Mouse (Mus musculus) embryonic facial prominence, embryonic 15.5 days (tissue): ENCODE results near the gene Myh6. TPM values are rescaled to one million over a fixed set of nuclear protein-coding genes. Genes with fewer than 3 reads are reported as not detected.

ENCODE experiments used
- ATAC-seq: fragments of 200-750 bp; cut with Nextera tagmentation; 2 replicates; pipeline ENCODE4 v1.8.0; 2017; ENCODE audit warnings: low read depth, moderate TSS enrichment; ENCODE audit not compliant: insufficient number of reproducible peaks, low FRiP score, low TSS enrichment
- H3K27ac ChIP-seq: fragments of 300-500 bp; sonication (generic); replicated peaks from 2 replicates; pipeline ENCODE4 v1.5.1; 2015; ENCODE audit warnings: mild to moderate bottlenecking, inconsistent platforms
- H3K27me3 ChIP-seq: fragments of 300-500 bp; sonication (generic); 2 replicates; pipeline ENCODE4 v1.6.1; 2015; ENCODE audit warnings: inconsistent platforms
- H3K36me3 ChIP-seq: fragments of 300-500 bp; sonication (generic); 2 replicates; pipeline ENCODE4 v1.6.1; 2015; ENCODE audit warnings: mild to moderate bottlenecking, inconsistent platforms
- H3K4me1 ChIP-seq: fragments of 300-500 bp; sonication (generic); 2 replicates; pipeline ENCODE4 v1.6.1; 2015; ENCODE audit warnings: inconsistent platforms
- H3K4me2 ChIP-seq: fragments of 300-500 bp; sonication (generic); replicated peaks from 2 replicates; pipeline ENCODE4 v1.6.1; 2015; ENCODE audit warnings: mild to moderate bottlenecking, inconsistent platforms
- H3K4me3 ChIP-seq: fragments of 300-500 bp; sonication (generic); replicated peaks from 2 replicates; pipeline ENCODE4 v1.5.1; 2015; ENCODE audit warnings: mild to moderate bottlenecking, inconsistent platforms
- H3K9ac ChIP-seq: fragments of 300-500 bp; sonication (generic); 2 replicates; pipeline ENCODE4 v1.6.1; 2015; ENCODE audit warnings: inconsistent platforms
- H3K9me3 ChIP-seq: fragments of 300-500 bp; sonication (generic); replicated peaks from 2 replicates; pipeline ENCODE4 v1.6.1; 2016; ENCODE audit warnings: inconsistent platforms
- WGBS: fragments of 180-500 bp; shearing (Covaris S2); methylation state at CpG from one replicate; pipeline ENCODE4 v1.1.7; 2015; 5-methylcytosine and 5-hydroxymethylcytosine counted together
- polyA plus RNA-seq: library from polyadenylated mRNA; unstranded; fragments of >200 nt; fragmentation: Nextera tagmentation; extraction: Ambion mirVana; gene quantifications from 2 replicates; pipeline ENCODE4 v1.2.1, GENCODE M21; 2015

Myh6 gene
- polyA plus RNA-seq, 1 experiment from 2014 or later: 3.0 TPM

DNA sequence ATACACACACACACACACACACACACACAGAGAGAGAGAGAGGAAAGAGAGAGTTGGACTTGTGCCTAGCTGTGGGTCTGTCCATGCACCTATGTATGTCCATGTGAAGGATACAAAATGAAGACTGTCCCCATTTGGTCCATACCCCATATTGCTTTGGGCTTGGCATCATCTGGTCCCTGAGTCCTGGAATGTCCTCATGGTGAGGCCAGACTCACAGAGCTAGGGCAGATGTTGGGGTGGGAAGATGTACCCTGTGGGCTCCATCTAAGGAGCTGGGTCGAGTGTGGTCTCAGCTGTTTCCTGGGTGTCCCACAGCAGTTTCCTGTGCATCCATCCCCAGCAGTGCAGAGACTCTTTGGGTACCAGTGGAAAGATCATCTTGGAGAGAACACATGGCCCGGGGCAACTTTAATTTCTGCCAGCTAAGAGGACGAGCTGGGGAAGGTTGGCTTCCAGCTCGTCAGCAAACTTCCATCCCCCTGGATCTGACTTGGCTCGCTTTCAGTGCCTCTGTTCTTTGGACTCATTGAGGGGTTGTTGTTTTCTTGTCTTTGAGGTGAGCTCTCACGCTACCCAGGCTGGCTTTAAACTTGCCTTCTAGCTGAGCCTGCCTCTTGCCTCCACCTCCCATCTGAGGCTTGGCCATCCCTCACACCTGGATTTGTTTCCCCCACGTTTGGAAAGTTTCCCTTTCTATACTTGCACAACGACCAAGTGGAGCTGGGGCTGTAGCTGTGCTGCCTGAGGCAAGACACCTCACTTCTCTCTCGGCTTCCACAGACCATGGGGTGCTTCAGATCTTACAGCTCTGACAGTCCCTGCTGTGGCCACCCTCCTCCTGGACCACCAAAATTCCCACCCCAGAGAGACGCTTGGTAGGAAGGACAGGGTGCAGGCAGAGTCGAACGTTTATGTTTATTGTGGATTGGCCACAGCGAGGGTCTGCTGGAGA, 25.4 kb downstream of the Myh6 start:
- Histone ChIP-seq H3K4me3 (no peak overlapping the region), H3K4me2 (no peak overlapping the region), H3K27ac (no peak overlapping the region), H3K4me1 (peaks cover 8% of the 10 kb centered on the region; the same call in 1 of the 2 replicates), H3K9ac (no peak overlapping the region), H3K36me3 (no peaks in the 10 kb centered on the region), H3K9me3 (no peaks in the 10 kb centered on the region), H3K27me3 (no peaks in the 10 kb centered on the region)
- WGBS: 48% methylated on average over 13 of the region's 13 CpGs
- ATAC-seq: no peak

DNA sequence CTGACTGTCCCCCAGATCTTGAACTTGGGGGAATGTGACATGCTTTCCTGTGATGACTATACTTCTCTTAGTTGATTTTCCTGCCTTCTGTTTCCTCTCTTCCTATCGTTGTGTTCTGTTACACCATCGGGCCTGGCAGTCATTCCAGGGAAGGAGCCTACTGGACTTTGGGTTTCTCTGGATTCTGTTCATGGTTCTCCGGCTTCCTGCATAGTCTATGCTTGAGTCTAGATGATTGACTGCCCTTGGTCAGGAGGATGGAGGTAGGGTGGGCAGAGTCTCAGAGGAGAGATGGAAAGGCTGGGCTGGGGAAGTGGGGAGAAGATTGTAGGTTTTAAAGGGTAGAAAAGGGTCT, 26.6 kb downstream of the Myh6 start:
- H3K4me3 ChIP-seq: no peak overlapping the region
- H3K27me3 ChIP-seq: 0 out of 2 replicates have a peak, but pooled peaks cover under 1% of the 10 kb centered on the region
- H3K9ac ChIP-seq: no peak overlapping the region
- ATAC-seq: no peak
- no peak overlapping the region for H3K4me2 ChIP-seq
- no peaks in the 10 kb centered on the region for H3K36me3 ChIP-seq
- H3K9me3 ChIP-seq: no peaks in the 10 kb centered on the region
- H3K27ac ChIP-seq: no peak overlapping the region
- 74% methylated on average over 3 of the region's 3 CpGs for WGBS
- peaks cover 13% of the 10 kb centered on the region; the same call in 1 of the 2 replicates for H3K4me1 ChIP-seq

DNA sequence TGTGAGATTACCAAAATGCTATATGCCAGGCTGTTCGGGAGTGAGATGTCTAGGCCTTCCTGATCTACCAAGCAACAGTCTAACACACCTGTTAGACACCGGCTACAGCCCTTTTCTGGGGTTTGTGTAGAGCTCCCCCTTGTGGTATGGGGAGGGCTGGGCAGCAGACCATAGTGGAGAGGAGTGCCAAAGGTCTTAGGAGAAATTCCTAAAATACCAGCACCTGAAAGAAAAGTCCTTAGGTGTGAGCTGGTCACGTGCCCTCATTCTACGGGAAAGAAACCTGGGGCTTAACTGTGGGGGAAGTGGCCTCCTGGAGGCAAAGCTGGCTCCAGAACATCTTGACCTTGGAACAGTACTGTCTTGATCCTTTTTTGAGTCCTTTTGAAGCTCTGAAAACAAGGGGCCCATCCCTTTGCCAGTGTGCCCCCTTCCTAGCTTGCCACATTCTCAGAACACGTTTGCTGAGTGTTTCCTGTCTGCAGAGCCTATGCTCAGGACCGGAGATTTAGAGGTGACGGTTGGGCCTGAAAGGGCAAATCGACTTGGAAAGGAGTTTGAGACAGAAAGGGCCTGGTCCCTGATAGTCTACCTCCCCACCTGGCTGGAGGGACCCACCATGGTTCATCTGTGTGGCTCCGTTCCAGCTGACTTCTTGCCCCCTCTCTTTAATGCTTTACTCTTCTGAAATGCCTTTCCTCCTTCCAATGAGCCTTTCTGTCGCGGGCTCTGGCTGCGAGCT, 27.1 kb downstream of the Myh6 start:
- ATAC-seq: no peak
- Histone ChIP-seq H3K9ac (no peak overlapping the region), H3K4me2 (no peak overlapping the region), H3K36me3 (no peaks in the 10 kb centered on the region), H3K4me3 (no peak overlapping the region), H3K27me3 (0 out of 2 replicates have a peak, but pooled peaks cover 3% of the 10 kb centered on the region), H3K4me1 (peaks cover 13% of the 10 kb centered on the region; the same call in 1 of the 2 replicates), H3K27ac (no peak overlapping the region), H3K9me3 (no peaks in the 10 kb centered on the region)
- WGBS: 51% methylated on average over 12 of the region's 12 CpGs

DNA sequence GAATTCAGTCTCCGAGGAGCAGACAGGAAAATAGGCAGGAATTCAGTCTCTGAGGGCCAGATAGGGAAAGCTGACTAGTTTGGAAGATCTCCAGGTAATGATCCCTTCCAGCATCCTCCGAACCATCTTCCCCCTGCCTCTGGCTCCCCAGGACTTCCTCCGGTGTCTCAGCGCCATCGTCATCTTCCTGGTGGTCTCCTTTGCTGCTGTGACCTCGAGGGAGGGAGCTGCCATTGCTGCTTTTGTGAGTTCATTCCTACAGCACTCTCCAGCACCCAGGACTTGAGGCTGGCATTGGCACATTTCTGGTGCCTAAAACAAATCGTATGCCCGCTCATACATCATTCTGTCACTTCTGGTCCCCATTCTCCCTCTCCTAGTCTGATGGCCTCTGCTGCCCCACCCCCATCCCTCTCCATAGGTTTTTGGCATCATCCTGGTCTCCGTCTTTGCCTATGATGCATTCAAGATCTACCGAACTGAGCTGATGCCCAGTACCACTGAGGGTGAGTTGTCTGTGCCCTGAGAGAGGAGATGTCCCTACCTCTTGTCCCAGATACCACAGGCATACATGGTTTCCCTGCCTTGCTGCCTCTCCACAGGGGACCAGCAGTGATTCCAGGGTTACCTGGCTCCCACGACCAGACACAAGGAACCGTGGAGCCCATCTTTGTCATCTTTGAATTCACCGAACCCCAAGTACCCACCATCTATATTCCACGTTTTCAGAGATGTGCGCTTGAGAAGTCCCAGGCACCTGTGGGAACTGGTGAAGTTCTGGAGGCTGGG, 28.1 kb downstream of the Myh6 start:
- Histone ChIP-seq H3K4me1 (peaks cover 13% of the 10 kb centered on the region; the same call in 1 of the 2 replicates), H3K9me3 (no peaks in the 10 kb centered on the region), H3K4me3 (no peak overlapping the region), H3K9ac (no peak overlapping the region), H3K27ac (no peak overlapping the region), H3K4me2 (no peak overlapping the region), H3K27me3 (0 out of 2 replicates have a peak, but pooled peaks cover 3% of the 10 kb centered on the region), H3K36me3 (no peaks in the 10 kb centered on the region)
- no peak for ATAC-seq
- WGBS: 80% methylated on average over 15 of the region's 15 CpGs

DNA sequence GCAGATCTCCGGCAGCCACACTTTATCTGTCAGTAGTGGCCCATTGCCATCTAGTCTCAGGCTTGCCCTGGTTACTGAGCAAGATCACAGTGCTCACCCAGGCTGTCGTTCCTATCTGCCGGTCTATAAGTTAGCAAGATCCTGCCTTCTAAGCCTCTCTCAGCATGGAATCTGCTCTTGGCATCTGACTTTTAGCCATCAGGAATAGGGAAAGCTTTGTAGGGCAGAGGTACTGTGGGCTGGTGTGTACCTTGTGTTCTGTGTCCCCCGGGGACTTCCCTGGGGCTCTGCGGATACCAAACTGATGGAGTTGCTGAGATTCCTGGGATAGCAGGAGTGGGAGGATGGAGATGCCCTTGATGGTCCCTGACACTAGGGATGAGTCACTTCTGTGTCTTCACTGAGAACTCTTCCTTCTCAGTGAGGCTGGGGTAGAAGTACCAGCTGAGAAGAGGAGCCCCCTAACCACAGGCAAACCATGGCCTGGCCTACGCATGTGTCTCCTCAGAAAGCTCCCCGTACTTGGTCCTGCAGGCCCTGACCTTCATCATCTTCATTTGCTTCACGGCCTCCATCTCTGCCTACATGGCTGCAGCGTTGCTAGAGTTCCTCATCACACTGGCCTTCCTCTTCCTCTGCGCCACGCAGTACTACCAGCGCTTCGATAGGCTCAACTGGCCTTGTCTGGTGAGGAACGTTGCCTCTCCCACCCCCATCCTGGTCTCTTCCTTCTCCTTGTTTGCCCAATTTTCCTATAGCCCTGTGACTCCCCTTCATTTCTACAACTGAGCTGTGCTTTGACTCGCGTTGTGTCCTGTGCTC, 29.2 kb downstream of the Myh6 start:
- Histone ChIP-seq H3K36me3 (no peaks in the 10 kb centered on the region), H3K9ac (no peak overlapping the region), H3K27ac (no peak overlapping the region), H3K4me3 (no peak overlapping the region), H3K4me2 (no peak overlapping the region), H3K9me3 (no peaks in the 10 kb centered on the region), H3K27me3 (0 out of 2 replicates have a peak, but pooled peaks cover 3% of the 10 kb centered on the region), H3K4me1 (peaks cover 22% of the 10 kb centered on the region)
- ATAC-seq: no peak
- 86% methylated on average over 16 of the region's 16 CpGs for WGBS

DNA sequence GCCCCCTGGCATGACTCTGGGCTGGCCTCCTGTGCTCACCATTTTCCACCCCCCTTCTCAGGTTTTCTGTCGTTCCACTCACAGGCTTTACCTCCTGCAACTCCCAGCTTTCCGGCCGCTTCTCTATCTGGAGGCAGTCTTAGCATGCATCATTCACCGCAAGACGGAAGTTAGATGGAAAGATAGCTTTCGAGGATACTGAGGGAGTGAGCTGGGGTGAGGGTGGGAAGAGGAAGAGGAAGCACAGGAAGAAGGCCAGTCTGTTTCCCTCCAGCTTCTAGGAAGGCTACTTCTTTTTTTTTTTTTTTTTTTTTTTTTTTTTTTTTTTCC, 29.9 kb downstream of the Myh6 start:
- 0 out of 2 replicates have a peak overlapping the region, but pooled peaks have one; percentile 15 for H3K4me2 ChIP-seq
- H3K27ac ChIP-seq: peak overlapping the region; percentile 84
- ATAC-seq: no peak
- H3K4me1 ChIP-seq: peaks cover 24% of the 10 kb centered on the region
- 21% methylated on average over 6 of the region's 6 CpGs for WGBS
- H3K4me3 ChIP-seq: peak overlapping the region; percentile 8; the same call in 1 of the 2 replicates
- H3K36me3 ChIP-seq: no peaks in the 10 kb centered on the region
- H3K9ac ChIP-seq: no peak overlapping the region
- no peaks in the 10 kb centered on the region for H3K9me3 ChIP-seq
- H3K27me3 ChIP-seq: 0 out of 2 replicates have a peak, but pooled peaks cover 3% of the 10 kb centered on the region

DNA sequence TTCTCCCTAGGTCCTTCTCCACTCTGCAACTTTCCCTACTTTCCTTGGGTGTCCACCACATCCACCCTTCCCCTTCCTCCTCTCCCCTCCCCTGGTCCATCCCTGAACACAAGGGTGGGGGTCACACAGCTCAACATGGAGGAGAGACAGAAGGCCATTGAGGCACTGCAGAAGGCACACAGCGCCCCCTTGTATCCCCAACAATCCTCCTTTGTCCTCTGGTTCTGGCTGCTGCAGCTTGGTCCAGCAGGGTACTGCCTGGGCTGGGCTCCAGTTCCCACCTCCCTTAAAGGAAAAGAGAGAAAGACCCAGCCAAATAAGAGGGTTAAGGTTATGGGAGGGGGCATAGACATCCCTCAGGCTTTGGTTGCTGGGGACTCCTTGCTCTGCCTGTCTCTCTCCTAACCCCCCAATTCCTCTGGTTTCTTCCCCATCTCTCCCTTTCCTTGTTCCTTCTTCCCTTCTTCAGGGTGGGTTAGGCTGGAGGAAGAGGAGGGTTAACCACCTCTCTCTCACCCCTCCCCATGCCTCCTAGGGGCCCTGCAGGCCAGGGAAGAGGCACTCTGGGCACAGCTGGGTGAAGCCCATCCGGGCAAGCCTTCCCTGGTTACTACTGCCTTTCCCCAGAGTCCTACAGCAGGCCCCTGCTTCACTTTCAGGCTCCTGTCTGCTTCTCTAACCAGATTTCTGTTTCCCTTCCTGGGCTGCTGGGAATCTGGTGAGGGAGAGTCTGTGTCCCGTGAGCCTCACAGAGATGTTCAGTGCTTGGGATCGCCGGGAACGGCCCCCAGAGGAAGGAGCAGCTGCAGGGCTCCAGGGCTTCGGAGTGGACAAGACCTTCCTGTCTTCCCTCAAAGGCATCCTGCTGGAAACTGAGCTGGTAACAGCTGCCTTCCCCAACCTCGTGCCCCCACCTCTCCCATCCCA, 30.6 kb downstream of the Myh6 start, which contains the start of gene Cmtm5:
Cmtm5 (plus strand) TSS at position 358 of the 927 bp plus-strand sequence.
- Histone ChIP-seq H3K9me3 (no peaks in the 10 kb centered on the region), H3K27me3 (0 out of 2 replicates have a peak, but pooled peaks cover 3% of the 10 kb centered on the region), H3K4me2 (peak within 1 kb of the TSS; percentile 15; the same call in 1 of the 2 replicates), H3K4me1 (peaks cover 20% of the 10 kb centered on the region), H3K9ac (no peak within 1 kb of the TSS), H3K4me3 (peak within 1 kb of the TSS; percentile 8; the same call in 1 of the 2 replicates), H3K27ac (peak within 1 kb of the TSS; percentile 84), H3K36me3 (no peaks in the 10 kb centered on the region)
- 15% methylated on average over 8 of the region's 8 CpGs for WGBS
- ATAC-seq: peak; percentile 46

DNA sequence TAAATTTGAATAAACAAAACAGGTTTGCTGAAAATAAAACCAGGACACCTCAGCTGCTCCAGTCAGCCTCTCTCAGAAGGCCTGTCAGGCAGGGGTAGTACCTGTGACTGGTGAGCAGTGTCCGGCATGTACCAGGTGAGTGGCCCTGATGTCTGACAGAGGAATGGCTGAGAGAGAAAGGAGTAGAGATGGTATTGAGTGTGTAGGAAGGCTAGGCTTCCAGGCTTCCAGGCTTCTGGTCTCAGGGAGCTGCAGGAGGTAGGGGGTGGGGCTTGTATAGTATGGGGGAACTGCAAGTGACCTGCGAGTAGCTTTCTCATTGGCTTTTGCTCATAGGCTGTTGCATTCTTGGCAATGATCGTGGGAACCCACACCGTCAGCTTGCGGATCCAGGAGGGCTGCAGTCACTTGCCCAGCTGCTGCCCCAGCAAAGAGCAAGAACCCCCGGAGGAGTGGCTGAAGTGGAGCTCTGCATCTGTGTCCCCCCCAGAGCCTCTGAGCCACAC, 34.0 kb downstream of the Myh6 start, which contains the start of gene Il25:
Il25 (plus strand) TSS at position 51 of the 506 bp plus-strand sequence.
- Histone ChIP-seq H3K4me3 (no peak within 1 kb of the TSS), H3K36me3 (no peaks in the 10 kb centered on the region), H3K9me3 (no peaks in the 10 kb centered on the region), H3K27ac (no peak within 1 kb of the TSS), H3K4me1 (peaks cover 38% of the 10 kb centered on the region), H3K9ac (no peak within 1 kb of the TSS), H3K27me3 (0 out of 2 replicates have a peak, but pooled peaks cover 3% of the 10 kb centered on the region), H3K4me2 (no peak within 1 kb of the TSS)
- 26% methylated on average over 6 of the region's 6 CpGs for WGBS
- ATAC-seq: no peak

DNA sequence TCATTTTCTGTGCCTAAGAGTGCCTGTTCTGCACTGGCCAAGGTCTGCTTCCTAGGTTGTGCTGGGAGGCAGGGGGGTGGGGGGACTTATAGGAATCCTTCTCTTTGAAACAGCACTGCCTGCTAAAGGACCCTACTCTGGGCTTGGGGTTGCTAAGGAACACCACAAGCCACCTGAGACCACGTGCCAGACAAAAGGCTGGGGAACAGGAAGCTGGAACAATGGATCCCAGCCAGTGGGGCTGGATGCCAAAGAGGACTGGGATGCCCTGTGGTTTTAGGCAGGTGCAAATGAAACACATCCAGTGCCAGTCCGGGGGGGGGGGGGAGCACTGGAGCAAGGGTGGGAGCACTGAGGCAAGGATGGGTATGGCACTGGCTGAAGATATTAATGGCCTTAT, 36.3 kb downstream of the Myh6 start:
- Histone ChIP-seq H3K27me3 (0 out of 2 replicates have a peak, but pooled peaks cover 3% of the 10 kb centered on the region), H3K9ac (no peak overlapping the region), H3K4me1 (peaks cover 44% of the 10 kb centered on the region), H3K4me2 (no peak overlapping the region), H3K9me3 (no peaks in the 10 kb centered on the region), H3K36me3 (no peaks in the 10 kb centered on the region), H3K27ac (no peak overlapping the region), H3K4me3 (no peak overlapping the region)
- 22% methylated on average over 2 of the region's 2 CpGs for WGBS
- ATAC-seq: no peak
